Mouse (Mus musculus): ENCODE results near the gene Tmprss6.

DNA sequence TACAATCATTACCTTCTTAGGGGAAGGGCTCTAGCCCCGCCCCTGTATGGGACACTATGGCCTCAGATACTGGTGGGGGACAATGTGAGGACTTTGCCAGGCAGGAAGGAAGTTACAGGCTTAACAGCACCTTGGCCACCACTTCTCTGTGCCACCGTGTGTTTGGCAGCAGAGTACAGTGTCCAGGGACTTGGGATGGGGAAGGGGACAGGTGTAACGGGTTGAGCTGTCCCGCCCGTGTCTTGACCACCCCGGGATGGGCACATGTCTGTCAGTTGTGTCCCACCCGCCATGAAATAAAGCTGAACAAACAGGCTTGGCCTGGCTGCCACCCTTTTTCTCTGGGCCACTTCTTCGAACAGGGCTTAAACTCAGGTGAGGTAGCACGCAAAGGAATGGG lies 29.5 kb downstream of the Tmprss6 start:
- TF ChIP-seq CEBPB (IDR thresholded peaks at IDR 0.05; ENCODE audit: insufficient read depth, poor library complexity, severe bottlenecking) (no peak), POLR2A (IDR thresholded peaks at IDR 0.05; ENCODE audit: insufficient read length, low read depth) (no peak), POLR2AphosphoS2 (IDR thresholded peaks at IDR 0.05; ENCODE audit: insufficient read length, low read depth) (no peak), USF1 (IDR thresholded peaks at IDR 0.05; ENCODE audit: low read depth) (no peak), SRF (IDR thresholded peaks at IDR 0.05; ENCODE audit: control insufficient read depth, insufficient read length, low read depth) (no peak), TCF12 (IDR thresholded peaks at IDR 0.05; ENCODE audit: insufficient read depth, poor library complexity, severe bottlenecking) (no peak), MYOD1 (IDR thresholded peaks at IDR 0.05; ENCODE audit: control insufficient read depth in 1 of 3, insufficient read length in 2 of 3, low read depth in 2 of 3) (no peak), E2F4 (IDR thresholded peaks at IDR 0.05; ENCODE audit: insufficient read depth) (no peak), MYOG (IDR thresholded peaks at IDR 0.05; ENCODE audit: control insufficient read depth in 1 of 3, insufficient read depth in 1 of 3, insufficient read length in 2 of 3, low read depth in 2 of 3) (no peak), MAX (IDR thresholded peaks at IDR 0.05; ENCODE audit: low read depth) (no peak)
